Mouse (Mus musculus) B cell, adult 2 months (primary cell): ENCODE data around the gene Mrpl1.

ENCODE experiments used
- DNase-seq, 2 experiments: peaks; one replicate each; pipeline ENCODE4 v3.0.0; 2022

Mrpl1 gene

GRCm38 (mm10) chr5:96209459-96209858 is at the start of gene Mrpl1:
TSS of gene Mrpl1 (plus strand) at chr5:96209493.
- peak; percentile 59 to 61 for DNase-seq

DNA sequence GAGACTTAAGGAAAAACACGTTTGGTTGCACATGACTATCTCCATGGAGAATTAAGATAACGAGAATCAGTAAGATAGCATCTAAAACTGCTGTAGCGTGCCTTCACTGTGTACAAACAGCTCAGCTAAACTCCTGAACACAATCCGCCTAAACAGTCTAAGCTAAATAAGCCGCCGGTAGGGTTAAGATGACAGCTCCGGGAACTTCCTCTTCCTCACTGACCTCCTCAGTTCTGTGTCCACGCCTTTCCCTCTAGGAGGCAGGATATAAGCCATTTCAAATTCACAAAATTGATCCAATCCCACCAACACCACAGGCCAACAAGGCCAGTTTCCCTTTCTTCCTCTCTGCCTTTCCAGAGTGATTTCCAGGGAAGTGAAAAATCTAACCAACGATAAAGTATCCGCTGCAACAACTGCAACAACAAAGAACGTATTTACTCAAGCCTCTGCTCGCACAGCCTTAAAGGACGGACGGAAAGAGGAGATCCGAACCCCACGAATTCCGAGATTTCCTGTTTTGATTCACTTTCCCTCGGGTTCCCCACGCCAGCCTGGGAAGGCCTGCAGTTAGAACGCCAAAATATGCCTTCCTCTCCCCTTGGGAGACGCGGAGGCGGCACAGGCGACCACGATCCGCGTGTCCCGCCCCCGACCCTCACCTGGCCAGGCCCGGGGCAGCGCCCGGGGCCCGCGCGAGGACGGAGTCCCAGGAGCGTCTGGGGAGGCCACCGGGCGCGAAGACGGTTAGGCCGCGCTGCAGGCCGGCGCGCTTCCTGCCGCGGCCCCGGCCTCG is 48.6 kb upstream of the Mrpl1 start:
- peak; percentile 56 to 63 for DNase-seq

GRCm38 (mm10) chr5:96161263-96161577 is 48.1 kb upstream of the Mrpl1 start:
- DNase-seq: no peak

DNA sequence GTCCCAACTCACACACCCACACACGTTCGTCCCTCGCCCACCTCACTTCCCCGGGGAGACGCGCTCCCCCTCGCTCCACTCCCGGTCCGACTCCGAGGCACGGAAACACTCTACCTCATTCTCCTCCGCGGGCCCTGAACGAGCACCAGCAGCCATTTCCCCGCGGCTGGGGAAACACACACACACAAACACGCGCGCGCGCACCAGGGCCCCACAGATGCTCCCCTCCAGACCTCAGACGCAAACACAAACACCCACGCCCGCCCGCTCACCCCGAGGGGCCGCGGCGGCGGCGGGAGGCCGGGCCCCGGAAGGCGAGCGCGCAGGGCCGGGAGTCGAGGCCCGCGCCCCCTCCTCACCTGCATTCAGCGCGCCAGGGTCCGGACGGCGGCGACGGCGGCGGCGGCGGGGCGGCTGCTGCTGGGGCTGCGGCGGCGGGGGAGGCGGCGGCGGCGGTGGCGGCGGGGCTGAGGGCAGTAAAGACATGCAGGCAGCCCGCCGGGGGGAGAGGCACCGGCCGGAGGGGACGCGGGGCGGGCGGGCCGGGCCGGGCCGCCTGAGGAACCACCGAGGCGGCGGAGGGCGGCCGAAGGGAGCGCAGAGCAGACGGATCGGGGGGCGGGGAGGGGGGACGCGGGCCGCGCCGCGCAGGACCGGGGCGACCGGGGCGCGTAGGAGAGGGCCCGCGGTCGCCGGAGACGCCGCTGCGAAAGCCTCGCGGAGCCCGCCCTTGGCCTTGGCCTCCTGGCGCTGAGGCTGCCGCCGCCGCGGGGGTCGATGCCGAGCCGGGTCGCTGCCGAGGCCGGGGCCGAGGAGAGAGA is 47.5 kb upstream of the Mrpl1 start:
- DNase-seq: peak; percentile 82 to 83

DNA sequence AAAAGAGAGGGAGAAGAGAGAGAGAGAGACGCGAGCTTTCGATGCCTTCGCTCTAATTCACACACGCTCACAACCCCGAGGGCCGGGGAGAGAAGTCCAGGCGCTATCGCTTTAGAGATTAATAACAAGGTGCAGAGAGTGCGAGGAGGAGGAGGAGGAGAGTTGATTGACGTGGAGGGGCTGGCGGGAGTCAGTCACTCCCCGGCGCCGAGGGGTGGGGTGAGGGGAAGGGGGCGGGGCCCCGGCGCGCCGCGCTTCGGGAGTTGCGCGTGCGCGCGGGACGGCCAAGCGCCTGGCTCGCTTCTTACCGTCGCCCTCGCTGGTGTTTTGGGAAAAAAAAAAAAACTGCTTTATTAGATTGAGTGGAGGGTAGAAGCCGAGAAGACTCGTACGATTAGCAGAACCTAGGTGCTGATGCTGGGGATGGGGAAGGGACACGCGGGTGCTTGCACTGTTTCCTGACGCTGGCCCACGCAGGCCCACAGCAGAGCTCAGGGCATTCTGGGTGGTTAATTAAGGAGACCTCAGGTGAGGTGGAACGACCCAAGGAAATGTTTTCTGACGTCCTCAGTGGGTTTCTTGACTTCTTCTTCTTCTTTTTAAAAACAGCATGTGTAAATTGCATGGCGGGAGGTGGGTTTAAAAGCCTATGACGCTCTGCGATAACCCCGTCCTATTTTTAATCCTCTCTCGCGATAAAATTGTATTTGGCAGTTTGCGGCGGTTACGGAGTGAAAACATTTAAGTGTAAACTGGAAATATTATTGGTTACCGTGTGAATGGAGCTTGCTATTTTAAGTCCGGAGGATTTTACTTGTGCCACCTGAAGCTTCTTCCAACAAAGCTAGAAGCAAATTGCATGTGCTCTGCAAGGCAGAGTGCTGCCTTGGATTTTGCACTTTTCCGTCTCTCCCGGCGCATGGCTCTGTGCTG is 46.6 kb upstream of the Mrpl1 start:
- peak; percentile 82 to 83 for DNase-seq

GRCm38 (mm10) chr5:96163396-96164020 is 45.8 kb upstream of the Mrpl1 start:
- no peak for DNase-seq

GRCm38 (mm10) chr5:96164021-96164411 is 45.3 kb upstream of the Mrpl1 start, which contains the start of gene Cnot6l:
TSS of gene Cnot6l (minus strand) at chr5:96164171.
- DNase-seq: peak; percentile 72 to 76

DNA sequence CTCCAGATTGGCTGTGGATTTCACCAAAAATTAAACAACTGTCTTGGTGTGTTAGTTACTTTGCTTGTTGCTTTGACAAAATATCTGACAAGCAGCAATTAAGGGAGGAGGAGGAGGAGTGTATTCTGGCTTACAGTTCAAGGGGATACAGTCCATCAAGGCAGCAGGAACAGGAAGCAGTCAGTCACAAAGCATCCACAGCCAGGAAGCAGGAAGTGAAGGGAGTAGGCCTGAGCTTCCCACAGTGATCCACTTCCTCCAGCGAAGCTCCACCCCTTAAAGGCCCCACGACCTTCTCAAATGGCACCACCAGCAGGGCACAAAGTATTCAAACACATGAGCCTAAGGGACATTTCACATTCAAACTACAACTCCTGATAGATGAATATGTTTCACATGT is 42.5 kb upstream of the Mrpl1 start:
- peak in 1 of 2 experiments; percentile 14 for DNase-seq

- no peak for DNase-seq
Measured at GRCm38 (mm10) chr5:96170443-96170842, 38.9 kb upstream of the Mrpl1 start.

GRCm38 (mm10) chr5:96171765-96172164 is 37.5 kb upstream of the Mrpl1 start:
- DNase-seq: no peak

DNA sequence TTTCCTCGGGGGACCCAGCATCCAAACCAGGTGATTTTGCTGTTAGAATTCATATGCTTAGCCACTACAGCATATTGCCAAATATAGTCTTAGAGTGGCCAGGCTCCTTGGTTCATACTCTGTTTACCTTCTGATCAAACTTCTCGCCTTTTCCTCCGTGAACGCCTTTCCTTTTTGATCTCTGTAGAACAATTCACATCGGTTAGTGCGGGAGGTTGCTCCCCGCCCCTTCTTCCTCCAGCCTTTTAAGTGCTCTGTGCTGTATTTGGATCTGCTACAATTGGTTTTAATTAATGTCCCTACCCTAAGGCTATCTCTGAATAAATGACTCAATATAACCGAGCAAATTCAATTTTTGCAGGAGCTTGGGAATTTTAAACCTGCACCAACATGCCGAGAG is 33.2 kb upstream of the Mrpl1 start:
- no peak for DNase-seq

DNA sequence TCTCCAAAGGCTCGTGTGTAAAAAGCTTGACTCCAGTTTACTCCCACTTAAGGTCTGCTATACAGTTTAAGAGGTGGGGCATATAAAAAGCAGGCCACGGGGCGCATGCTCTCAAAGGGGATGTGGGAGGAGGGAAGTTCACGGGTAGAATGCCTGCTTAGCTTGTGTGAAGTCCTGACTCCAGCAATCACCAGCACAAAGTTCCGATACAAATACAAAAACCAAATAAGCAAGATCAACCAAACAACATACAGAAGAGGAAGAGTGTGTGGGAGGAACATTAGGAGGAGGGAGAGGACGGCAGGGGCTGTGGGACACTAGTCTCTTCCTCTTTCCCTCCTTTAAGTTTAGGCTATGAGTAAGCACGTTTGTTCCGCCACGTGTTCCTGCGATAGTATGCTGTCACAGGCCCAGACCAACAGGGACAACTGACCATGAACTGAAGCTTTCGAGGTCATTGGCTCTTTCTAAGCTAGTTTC is 32.4 kb upstream of the Mrpl1 start:
- no peak for DNase-seq

- no peak for DNase-seq
Measured at GRCm38 (mm10) chr5:96183211-96183610, 26.1 kb upstream of the Mrpl1 start.

DNA sequence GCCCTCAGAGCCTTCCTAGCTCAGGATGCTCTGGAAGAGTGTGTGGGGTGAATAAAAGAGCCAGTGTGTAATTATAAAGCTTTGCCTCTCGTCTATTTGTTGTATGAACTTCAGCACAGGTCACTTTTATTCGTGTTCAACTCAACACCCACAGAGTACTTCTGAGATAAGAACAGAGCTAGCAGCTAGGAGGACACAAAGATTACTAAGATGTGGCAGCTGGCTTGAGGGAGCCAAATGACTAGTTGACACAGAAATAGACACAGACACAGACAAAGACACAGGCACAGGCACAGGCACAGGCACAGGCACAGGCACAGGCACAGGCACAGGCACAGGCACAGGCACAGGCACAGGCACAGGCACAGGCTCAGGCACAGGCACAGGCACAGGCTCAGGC is 25.3 kb upstream of the Mrpl1 start:
- no peak for DNase-seq

- no peak for DNase-seq
Measured at GRCm38 (mm10) chr5:96189761-96190160, 19.5 kb upstream of the Mrpl1 start.

DNA sequence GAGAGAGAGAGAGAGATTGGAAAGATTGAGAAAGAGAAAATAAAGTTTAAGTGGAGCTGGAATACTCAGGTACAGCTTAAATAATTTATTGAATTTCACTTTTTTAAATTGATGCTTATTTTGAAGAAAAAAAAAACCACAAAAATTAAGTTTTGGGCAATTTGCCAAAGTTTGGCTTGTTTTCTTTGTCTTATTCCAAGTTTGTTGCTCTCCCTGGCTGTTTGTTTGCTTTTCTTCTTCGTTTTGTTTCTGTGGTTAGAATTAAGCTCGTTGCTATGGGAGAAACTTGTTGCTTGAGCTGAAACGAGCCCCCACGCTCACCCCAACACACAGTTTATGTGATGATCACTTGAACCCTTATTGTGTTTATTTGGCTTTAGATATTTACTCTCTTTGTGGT is 18.0 kb upstream of the Mrpl1 start:
- DNase-seq: no peak

DNA sequence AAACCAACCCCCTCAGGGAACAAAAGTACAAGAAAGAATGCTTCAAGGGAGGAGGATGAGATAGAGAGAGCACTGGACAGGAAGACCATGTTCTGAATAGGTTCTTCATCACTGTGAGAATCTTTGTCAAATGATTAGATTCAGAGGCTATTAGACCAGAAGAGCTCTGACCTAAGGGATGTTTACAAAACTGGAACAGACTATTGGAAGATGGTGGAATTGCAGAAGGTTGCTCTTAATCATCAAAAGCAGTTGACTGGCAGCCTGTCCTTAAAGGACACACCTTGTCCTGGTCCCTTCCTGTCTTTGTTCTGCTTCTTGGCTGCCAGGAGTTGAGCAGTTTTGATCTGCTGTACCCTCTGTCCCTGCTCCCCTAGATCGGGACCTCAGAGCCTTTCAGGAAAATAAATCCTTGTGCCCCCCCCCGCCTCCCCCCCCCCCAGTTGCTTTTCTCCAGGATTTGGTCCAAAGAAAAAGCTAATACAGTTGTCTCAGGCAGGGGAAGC is 12.7 kb upstream of the Mrpl1 start:
- no peak for DNase-seq

GRCm38 (mm10) chr5:96198271-96198670 is 11.0 kb upstream of the Mrpl1 start:
- no peak for DNase-seq

DNA sequence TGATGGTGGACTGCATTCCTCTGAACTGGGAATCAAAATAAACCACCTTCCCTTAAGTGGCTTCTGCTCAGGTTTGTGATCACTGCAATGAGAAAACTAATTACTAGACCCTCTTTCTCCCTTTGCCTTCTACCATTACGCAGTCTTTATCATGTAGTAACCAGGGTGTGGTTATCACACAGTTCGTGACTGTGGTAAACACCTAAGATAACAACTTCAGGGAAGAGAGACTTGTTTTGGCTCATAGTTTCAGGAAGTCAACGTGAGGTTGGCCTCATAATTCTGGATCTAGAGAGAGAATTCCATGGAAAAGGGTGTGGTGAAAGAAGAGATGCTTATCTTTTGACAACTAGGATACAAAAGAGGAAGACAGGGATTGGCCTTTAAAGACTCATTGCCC is 9.0 kb upstream of the Mrpl1 start:
- no peak for DNase-seq

- no peak for DNase-seq
Measured at GRCm38 (mm10) chr5:96201462-96202154, 7.7 kb upstream of the Mrpl1 start.

GRCm38 (mm10) chr5:96206897-96207296 is 2.4 kb upstream of the Mrpl1 start:
- DNase-seq: no peak

DNA sequence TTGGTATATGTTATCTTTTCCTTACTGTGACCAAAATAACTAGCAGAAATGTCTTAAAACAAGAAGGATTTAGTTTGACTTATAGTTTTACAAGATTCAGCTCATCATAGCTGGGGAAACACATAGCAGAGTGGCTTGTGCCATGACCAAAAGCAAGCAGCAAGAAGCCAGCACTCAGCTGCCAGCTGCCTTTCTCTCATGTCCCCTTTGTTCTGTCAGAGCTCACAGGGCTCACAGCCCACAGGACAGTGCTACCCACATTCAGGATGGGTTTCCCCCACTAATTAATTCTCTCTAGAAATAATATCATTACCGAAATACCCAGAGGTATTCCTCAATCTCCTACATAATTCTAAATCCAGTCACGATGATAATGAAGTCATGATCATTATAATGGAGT is 1.8 kb upstream of the Mrpl1 start:
- no peak for DNase-seq
